Mouse (Mus musculus) midbrain, embryonic 11.5 days (tissue): ENCODE measurements around the gene Slc4a4. TPM values are rescaled to one million over a fixed set of nuclear protein-coding genes. Genes with fewer than 3 reads are reported as not detected.
A peak's percentile ranks its signal among the peaks of the same experiment; 100 is the strongest.
"Not testable (repeated sequence)": the region's sequence is repeated elsewhere in the genome, so short reads cannot be mapped to it uniquely, and the experiment has no call there.

Experiments
- ATAC-seq: fragments of 200-750 bp; cut with Nextera tagmentation; 2 replicates; pipeline ENCODE4 v1.8.0; 2017; ENCODE audit warnings: moderate TSS enrichment, moderate library complexity; ENCODE audit not compliant: low FRiP score
- DNase-seq: peaks from one replicate; pipeline ENCODE4 v3.0.0; 2015; ENCODE audit warnings: low spot score; ENCODE audit errors: missing footprints
- H3K27ac ChIP-seq: fragments of 300-500 bp; sonication (generic); 2 replicates; pipeline ENCODE4 v1.5.1; 2014; ENCODE audit warnings: low read depth, low read length
- H3K27me3 ChIP-seq: fragments of 300-500 bp; sonication (generic); 2 replicates; pipeline ENCODE4 v1.6.1; 2014; ENCODE audit warnings: mild to moderate bottlenecking, low read length, moderate library complexity, mixed read lengths; ENCODE audit not compliant: control insufficient read depth, insufficient read depth
- H3K36me3 ChIP-seq: fragments of 300-500 bp; sonication (generic); 2 replicates; pipeline ENCODE4 v1.6.1; 2014; ENCODE audit warnings: mild to moderate bottlenecking, low read length, moderate library complexity, mixed read lengths; ENCODE audit not compliant: control insufficient read depth, insufficient read depth
- H3K4me1 ChIP-seq: fragments of 300-500 bp; sonication (generic); 2 replicates; pipeline ENCODE4 v1.6.1; 2014; ENCODE audit warnings: low read length; ENCODE audit not compliant: control insufficient read depth, insufficient read depth
- H3K4me2 ChIP-seq: fragments of 300-500 bp; sonication (generic); 2 replicates; pipeline ENCODE4 v1.6.1; 2014; ENCODE audit warnings: mild to moderate bottlenecking, moderate library complexity
- H3K4me3 ChIP-seq: fragments of 300-500 bp; sonication (generic); 2 replicates; pipeline ENCODE4 v1.5.1; 2014; ENCODE audit warnings: low read depth, low read length
- H3K9ac ChIP-seq: fragments of 300-500 bp; sonication (generic); 2 replicates; pipeline ENCODE4 v1.6.1; 2014; ENCODE audit warnings: low read length
- H3K9me3 ChIP-seq: fragments of 300-500 bp; sonication (generic); 2 replicates; pipeline ENCODE4 v1.6.1; 2016; ENCODE audit warnings: low read length; ENCODE audit not compliant: control insufficient read depth
- WGBS: fragments of 180-500 bp; shearing (Covaris S2); extraction: QIAGEN DNeasy Blood & Tissue Kit; methylation state at CpG from one replicate; pipeline ENCODE4 v1.1.7; 2014; 5-methylcytosine and 5-hydroxymethylcytosine counted together
- polyA plus RNA-seq: library from polyadenylated mRNA; unstranded; fragments of >200 nt; fragmentation: Nextera tagmentation; extraction: Ambion mirVana; gene quantifications from 2 replicates; pipeline ENCODE4 v1.2.1, GENCODE M21; 2014

Slc4a4 gene
- polyA plus RNA-seq, 1 experiment from 2014 or later, result 1.6 TPM

GRCm38 (mm10) chr5:89108809-89109208, 222.2 kb downstream of the Slc4a4 start:
- ATAC-seq, result no peak

GRCm38 (mm10) chr5:89109832-89110231, 223.2 kb downstream of the Slc4a4 start:
- Histone ChIP-seq H3K9ac (no peak overlapping the region), H3K27me3 (no peaks in the 10 kb centered on the region), H3K4me3 (no peak overlapping the region), H3K4me2 (no peak overlapping the region), H3K9me3 (no peaks in the 10 kb centered on the region), H3K4me1 (no peaks in the 10 kb centered on the region), H3K36me3 (no peaks in the 10 kb centered on the region), H3K27ac (no peak overlapping the region)
- 84% methylated on average over 2 of the region's 2 CpGs for WGBS
- DNase-seq (no peak), ATAC-seq (no peak)

More at GRCm38 (mm10) chr5:89108809-89109208, 222.2 kb downstream of the Slc4a4 start:
- H3K4me1 ChIP-seq, result no peaks in the 10 kb centered on the region
- H3K27ac ChIP-seq, result no peak overlapping the region
- H3K4me2 ChIP-seq, result no peak overlapping the region
- 73% methylated on average over 1 of the region's 1 CpGs for WGBS
- H3K27me3 ChIP-seq, result no peaks in the 10 kb centered on the region
- no peak overlapping the region for H3K9ac ChIP-seq
- H3K4me3 ChIP-seq, result no peak overlapping the region
- DNase-seq, result peak; percentile 54
- no peaks in the 10 kb centered on the region for H3K36me3 ChIP-seq
- no peaks in the 10 kb centered on the region for H3K9me3 ChIP-seq

- not testable (repeated sequence) for H3K9me3 ChIP-seq, H3K9ac ChIP-seq, H3K4me2 ChIP-seq, H3K36me3 ChIP-seq, ATAC-seq, H3K4me1 ChIP-seq, H3K27ac ChIP-seq, H3K27me3 ChIP-seq, H3K4me3 ChIP-seq, DNase-seq
- WGBS, result 98% methylated on average over 10 of the region's 17 CpGs
These were observed 225.4 kb downstream of the Slc4a4 start for GRCm38 (mm10) chr5:89111987-89112386.

- Histone ChIP-seq H3K27ac (no peak overlapping the region), H3K27me3 (no peaks in the 10 kb centered on the region), H3K36me3 (no peaks in the 10 kb centered on the region), H3K9ac (no peak overlapping the region), H3K4me1 (no peaks in the 10 kb centered on the region), H3K9me3 (no peaks in the 10 kb centered on the region), H3K4me2 (no peak overlapping the region), H3K4me3 (no peak overlapping the region)
- DNase-seq (no peak), ATAC-seq (no peak)
- WGBS, result 79% methylated on average over 1 of the region's 1 CpGs
These were observed 234.3 kb downstream of the Slc4a4 start for GRCm38 (mm10) chr5:89120881-89121280.

GRCm38 (mm10) chr5:89123270-89123903, 236.8 kb downstream of the Slc4a4 start:
- H3K4me1 ChIP-seq, result no peaks in the 10 kb centered on the region
- H3K4me3 ChIP-seq, result no peak overlapping the region
- no peaks in the 10 kb centered on the region for H3K36me3 ChIP-seq
- DNase-seq (peak; percentile 72), ATAC-seq (no peak)
- no peak overlapping the region for H3K4me2 ChIP-seq
- H3K27ac ChIP-seq, result no peak overlapping the region
- 76% methylated on average over 9 of the region's 9 CpGs for WGBS
- no peak overlapping the region for H3K9ac ChIP-seq
- no peaks in the 10 kb centered on the region for H3K9me3 ChIP-seq
- H3K27me3 ChIP-seq, result no peaks in the 10 kb centered on the region

- Histone ChIP-seq H3K4me1 (no peaks in the 10 kb centered on the region), H3K27ac (no peak overlapping the region), H3K36me3 (no peaks in the 10 kb centered on the region), H3K9me3 (no peaks in the 10 kb centered on the region), H3K4me3 (no peak overlapping the region), H3K27me3 (no peaks in the 10 kb centered on the region), H3K4me2 (no peak overlapping the region), H3K9ac (no peak overlapping the region)
- DNase-seq (peak; percentile 57), ATAC-seq (no peak)
- 86% methylated on average over 6 of the region's 6 CpGs for WGBS
These were observed 241.6 kb downstream of the Slc4a4 start for GRCm38 (mm10) chr5:89128210-89128609.

GRCm38 (mm10) chr5:89135776-89136175, 249.2 kb downstream of the Slc4a4 start:
- Histone ChIP-seq H3K4me2 (no peak overlapping the region), H3K27me3 (no peaks in the 10 kb centered on the region), H3K9me3 (no peaks in the 10 kb centered on the region), H3K27ac (no peak overlapping the region), H3K4me3 (no peak overlapping the region), H3K9ac (no peak overlapping the region), H3K4me1 (no peaks in the 10 kb centered on the region), H3K36me3 (no peaks in the 10 kb centered on the region)
- WGBS, result 92% methylated on average over 11 of the region's 11 CpGs
- DNase-seq (no peak), ATAC-seq (no peak)

- Histone ChIP-seq H3K27ac (no peak overlapping the region), H3K9me3 (no peaks in the 10 kb centered on the region), H3K36me3 (no peaks in the 10 kb centered on the region), H3K4me1 (no peaks in the 10 kb centered on the region), H3K4me3 (no peak overlapping the region), H3K4me2 (no peak overlapping the region), H3K9ac (no peak overlapping the region), H3K27me3 (no peaks in the 10 kb centered on the region)
- WGBS, result 83% methylated on average over 2 of the region's 2 CpGs
- DNase-seq (no peak), ATAC-seq (no peak)
These were observed 253.5 kb downstream of the Slc4a4 start for GRCm38 (mm10) chr5:89140070-89140469.

GRCm38 (mm10) chr5:89141761-89142160, 255.1 kb downstream of the Slc4a4 start:
- H3K9me3 ChIP-seq, result no peaks in the 10 kb centered on the region
- H3K36me3 ChIP-seq, result no peaks in the 10 kb centered on the region
- H3K9ac ChIP-seq, result no peak overlapping the region
- 87% methylated on average over 2 of the region's 2 CpGs for WGBS
- ATAC-seq (no peak), DNase-seq (no peak)
- H3K4me3 ChIP-seq, result no peak overlapping the region
- no peaks in the 10 kb centered on the region for H3K27me3 ChIP-seq
- H3K4me2 ChIP-seq, result no peak overlapping the region
- no peaks in the 10 kb centered on the region for H3K4me1 ChIP-seq
- no peak overlapping the region for H3K27ac ChIP-seq
